14 mouse cellular contexts compared by ENCODE assay signal in the genomic region with DNA sequence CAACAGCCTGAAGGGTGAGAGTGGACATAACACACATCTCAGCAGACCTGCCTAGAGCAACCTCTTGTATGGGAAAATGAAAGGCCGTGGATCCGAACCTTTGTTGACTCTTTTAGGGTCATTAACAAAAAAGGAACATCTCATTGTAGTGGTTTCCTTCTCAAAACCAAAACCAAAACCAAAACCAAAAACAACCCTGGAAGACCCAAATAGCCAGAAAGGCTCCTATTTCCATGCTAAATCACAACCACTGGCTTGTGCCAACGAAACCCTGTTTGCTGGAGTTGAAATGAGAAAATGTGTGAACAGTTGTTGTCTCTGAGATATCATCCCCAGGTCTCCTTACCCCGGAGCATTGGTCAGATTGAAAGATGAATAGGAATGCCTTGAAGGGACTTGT.
"Had no signal": no experiment of that assay in that cellular context is flagged by ENCODE, and none has a peak within 500 bp of the region (broad histone marks: within the 10 kb centered on the region; RNA-seq: fewer than 3 reads in every experiment).

No protein-coding gene starts in this region.

- H3K4me3 ChIP-seq: kidney, embryonic 15.5 days; left cerebral cortex, adult 2 months; limb, embryonic 15.5 days; liver, embryonic 13.5 days; midbrain, embryonic 13.5 days; myocyte; neural tube, embryonic 15.5 days; stomach, embryonic 15.5 days had no signal

- H3K4me2 ChIP-seq: kidney, embryonic 15.5 days; limb, embryonic 15.5 days; liver, embryonic 13.5 days; midbrain, embryonic 13.5 days; neural tube, embryonic 15.5 days; stomach, embryonic 15.5 days had no signal

- H3K36me3 ChIP-seq: kidney, embryonic 15.5 days; limb, embryonic 15.5 days; liver, embryonic 13.5 days; midbrain, embryonic 13.5 days; neural tube, embryonic 15.5 days; stomach, embryonic 15.5 days had no signal

- DNase-seq: kidney, adult 18-20 months; kidney, postnatal 14 days; liver, embryonic 13.5 days; lung, adult 18-20 months; right cerebral cortex, adult 18-20 months; right cerebral cortex, postnatal 25 days; thymus, postnatal 4 days had no signal

- H3K9me3 ChIP-seq: kidney, embryonic 15.5 days; limb, embryonic 15.5 days; liver, embryonic 13.5 days; midbrain, embryonic 13.5 days; neural tube, embryonic 15.5 days; stomach, embryonic 15.5 days had no signal

- H3K27ac ChIP-seq: kidney, embryonic 15.5 days; left cerebral cortex, adult 2 months; limb, embryonic 15.5 days; liver, embryonic 13.5 days; midbrain, embryonic 13.5 days; neural tube, embryonic 15.5 days; stomach, embryonic 15.5 days had no signal

- ATAC-seq: midbrain, embryonic 13.5 days had no signal

- H3K4me1 ChIP-seq: kidney, embryonic 15.5 days; liver, embryonic 13.5 days; midbrain, embryonic 13.5 days; stomach, embryonic 15.5 days had no signal

- H3K27me3 ChIP-seq: kidney, embryonic 15.5 days; limb, embryonic 15.5 days; liver, embryonic 13.5 days; midbrain, embryonic 13.5 days; neural tube, embryonic 15.5 days; stomach, embryonic 15.5 days had no signal

- H3K9ac ChIP-seq: kidney, embryonic 15.5 days; limb, embryonic 15.5 days; liver, embryonic 13.5 days; midbrain, embryonic 13.5 days; neural tube, embryonic 15.5 days; stomach, embryonic 15.5 days had no signal
